Mouse (Mus musculus): ENCODE data around the gene Rbm7. TPM values are rescaled to one million over a fixed set of nuclear protein-coding genes. Genes with fewer than 3 reads are reported as not detected.
"Not testable (repeated sequence)": the region's sequence is repeated elsewhere in the genome, so short reads cannot be mapped to it uniquely, and the experiment has no call there.

Rbm7 gene
- 124 and 126 TPM in 2 replicates for polyA plus RNA-seq (2014; fragmentation: Nextera tagmentation; extraction: Ambion mirVana)

DNA sequence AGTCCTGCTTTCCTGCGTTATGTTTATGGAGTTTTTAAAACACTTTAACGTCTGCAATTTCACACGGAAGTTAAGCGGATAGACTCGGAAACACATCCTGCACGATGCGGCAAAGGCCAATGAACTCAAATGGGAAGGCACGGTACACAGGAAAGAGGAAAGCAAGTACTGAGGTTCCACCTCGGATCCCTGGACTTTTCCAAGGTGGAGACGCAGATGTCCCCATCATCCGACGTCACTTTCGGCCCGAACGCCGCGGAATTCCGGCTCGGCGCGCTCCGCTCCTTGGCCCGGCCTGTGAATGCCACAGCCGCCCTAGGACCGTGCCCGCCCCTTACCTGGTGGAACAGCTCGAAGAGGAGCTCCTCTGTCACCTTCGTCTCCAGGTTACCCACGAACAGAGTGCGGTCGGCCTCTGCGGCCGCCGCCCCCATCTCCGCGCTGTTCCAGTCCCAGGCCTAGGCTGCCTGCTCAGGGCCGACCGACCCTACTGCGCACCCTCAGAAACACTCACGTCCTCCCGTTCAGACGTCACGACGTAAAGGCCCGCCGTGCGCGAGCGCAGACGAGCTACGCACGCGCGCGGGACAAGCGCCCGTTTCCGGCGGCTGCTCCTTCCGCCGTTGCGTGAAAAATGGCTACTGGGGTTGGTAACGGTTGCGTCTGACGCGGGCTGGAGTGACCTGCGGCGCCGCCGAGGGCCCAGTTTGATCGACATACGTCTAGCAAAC is at the start of gene Rbm7, which contains the start of gene Gm5617:
Rbm7 (minus strand) TSS at position 483 of the 731 bp plus-strand sequence.
Gm5617 (plus strand) TSS at position 626 of the 731 bp plus-strand sequence.
- Histone ChIP-seq H3K4me3 (ENCODE audit: low read depth, low read length) (peak within 1 kb of the TSS; percentile 78), H3K9ac (ENCODE audit: low read length) (peak within 1 kb of the TSS; percentile 94), H3K9me3 (ENCODE audit: control insufficient read depth, low read length) (no peaks in the 10 kb centered on the region), H3K36me3 (ENCODE audit: control insufficient read depth, insufficient read depth, low read length) (peaks cover 13% of the 10 kb centered on the region), H3K4me1 (ENCODE audit: control insufficient read depth, insufficient read depth, low read length) (no peaks in the 10 kb centered on the region), H3K27me3 (ENCODE audit: control insufficient read depth, insufficient read depth, low read length) (no peaks in the 10 kb centered on the region), H3K27ac (replicated peaks; ENCODE audit: low read depth, low read length) (peak within 1 kb of the TSS; percentile 55; the same call in 1 of the 2 replicates), H3K4me2 (ENCODE audit: low read depth, severe bottlenecking) (peak within 1 kb of the TSS; percentile 83)
- WGBS, result under 1% methylated on average over 71 of the region's 72 CpGs
- DNase-seq (ENCODE audit: low spot score), result peak; percentile 95
- ATAC-seq (ENCODE audit: insufficient number of reproducible peaks, low FRiP score, low TSS enrichment, low read depth), result peak; percentile 96

DNA sequence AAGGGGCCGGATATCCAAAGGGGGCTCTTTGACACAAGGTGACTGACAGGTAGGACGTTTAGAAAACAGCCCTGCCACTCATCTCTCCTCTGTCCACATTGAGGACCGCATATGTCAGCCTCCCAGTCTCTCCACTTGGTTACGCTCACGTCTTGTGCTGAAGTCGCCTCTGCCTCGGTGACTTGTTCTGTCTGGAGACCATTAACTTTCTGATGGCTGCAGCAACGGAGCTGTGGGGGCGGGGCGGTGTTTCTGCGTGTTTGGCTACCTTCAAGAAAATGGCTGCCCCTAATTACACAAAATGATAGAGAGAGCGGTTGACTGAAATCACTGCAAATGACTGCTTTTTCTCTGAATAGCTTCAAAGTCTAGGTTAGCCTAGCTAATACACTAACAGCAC is 43.6 kb upstream of the Rbm7 start:
- peak overlapping the region; percentile 44 for H3K4me2 ChIP-seq (ENCODE audit: low read depth, severe bottlenecking)
- no peak overlapping the region for H3K27ac ChIP-seq (replicated peaks; ENCODE audit: low read depth, low read length)
- no peak overlapping the region for H3K4me3 ChIP-seq (ENCODE audit: low read depth, low read length)
- H3K9me3 ChIP-seq (ENCODE audit: control insufficient read depth, low read length), result 0 out of 2 replicates have a peak, but pooled peaks cover 2% of the 10 kb centered on the region
- DNase-seq (ENCODE audit: low spot score) (peak; percentile 73), ATAC-seq (ENCODE audit: insufficient number of reproducible peaks, low FRiP score, low TSS enrichment, low read depth) (no peak)
- 11% methylated on average over 12 of the region's 12 CpGs for WGBS
- H3K4me1 ChIP-seq (ENCODE audit: control insufficient read depth, insufficient read depth, low read length), result peaks cover 2% of the 10 kb centered on the region; the same call in 1 of the 2 replicates
- H3K9ac ChIP-seq (ENCODE audit: low read length), result no peak overlapping the region
- H3K27me3 ChIP-seq (ENCODE audit: control insufficient read depth, insufficient read depth, low read length), result no peaks in the 10 kb centered on the region
- no peaks in the 10 kb centered on the region for H3K36me3 ChIP-seq (ENCODE audit: control insufficient read depth, insufficient read depth, low read length)

DNA sequence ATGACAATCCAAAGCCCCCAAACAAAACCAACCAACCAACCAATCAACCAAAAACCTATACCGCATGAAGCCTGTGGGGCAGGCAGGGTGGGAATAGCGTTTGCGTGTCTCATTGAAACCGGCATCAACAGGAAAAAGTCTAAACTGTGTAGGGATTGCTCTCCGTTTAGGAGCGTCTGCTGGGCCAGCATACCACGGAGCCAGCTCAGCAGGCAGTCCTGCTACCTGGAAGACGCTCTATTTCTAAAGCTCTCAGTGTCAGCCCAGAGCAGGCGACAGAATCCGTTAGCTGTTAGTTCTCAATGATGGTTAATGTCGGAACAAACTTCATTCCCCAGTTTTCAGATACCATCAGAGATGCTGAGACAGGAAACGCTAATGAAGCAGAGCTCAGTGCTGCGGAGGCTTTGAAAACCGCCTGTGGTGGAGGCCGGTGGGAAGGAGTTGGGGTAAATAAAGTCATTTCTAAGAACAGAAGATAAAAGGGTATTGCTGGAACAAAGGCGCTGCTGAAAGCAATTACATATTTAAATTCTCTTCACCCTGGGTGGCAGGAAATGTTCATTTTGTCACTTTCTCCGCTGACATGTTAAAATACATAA is 43.0 kb upstream of the Rbm7 start:
- Histone ChIP-seq H3K9me3 (ENCODE audit: control insufficient read depth, low read length) (0 out of 2 replicates have a peak, but pooled peaks cover 2% of the 10 kb centered on the region), H3K27me3 (ENCODE audit: control insufficient read depth, insufficient read depth, low read length) (no peaks in the 10 kb centered on the region), H3K36me3 (ENCODE audit: control insufficient read depth, insufficient read depth, low read length) (no peaks in the 10 kb centered on the region), H3K9ac (ENCODE audit: low read length) (0 out of 2 replicates have a peak overlapping the region, but pooled peaks have one; percentile 0), H3K4me2 (ENCODE audit: low read depth, severe bottlenecking) (peak overlapping the region; percentile 44), H3K4me1 (ENCODE audit: control insufficient read depth, insufficient read depth, low read length) (peaks cover 2% of the 10 kb centered on the region; the same call in 1 of the 2 replicates), H3K4me3 (ENCODE audit: low read depth, low read length) (peak overlapping the region; percentile 6; the same call in 1 of the 2 replicates), H3K27ac (replicated peaks; ENCODE audit: low read depth, low read length) (no peak overlapping the region)
- no peak for ATAC-seq (ENCODE audit: insufficient number of reproducible peaks, low FRiP score, low TSS enrichment, low read depth)
- 3% methylated on average over 17 of the region's 17 CpGs for WGBS
- peak; percentile 45 for DNase-seq (ENCODE audit: low spot score)

DNA sequence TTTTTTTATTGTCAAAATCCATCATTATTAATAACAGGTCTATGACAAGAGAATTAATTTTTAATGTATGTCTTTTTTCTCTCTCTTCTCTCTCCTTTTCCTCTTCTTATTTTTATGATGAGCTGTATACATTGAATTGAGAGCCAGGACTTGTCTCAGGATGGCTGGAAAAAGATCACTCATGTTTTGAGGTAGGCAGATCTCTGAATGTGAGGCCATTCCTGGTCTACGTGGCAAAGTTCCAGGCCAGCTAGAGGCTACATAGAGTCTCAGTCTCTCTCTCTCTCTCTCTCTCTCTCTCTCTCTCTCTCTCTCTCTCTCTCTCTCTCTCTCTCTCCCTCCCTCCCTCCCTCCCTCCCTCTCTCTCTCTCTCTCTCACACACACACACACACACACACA is 42.5 kb upstream of the Rbm7 start:
- ATAC-seq (ENCODE audit: insufficient number of reproducible peaks, low FRiP score, low TSS enrichment, low read depth); H3K9ac ChIP-seq (ENCODE audit: low read length); H3K27me3 ChIP-seq (ENCODE audit: control insufficient read depth, insufficient read depth, low read length); H3K9me3 ChIP-seq (ENCODE audit: control insufficient read depth, low read length); H3K36me3 ChIP-seq (ENCODE audit: control insufficient read depth, insufficient read depth, low read length); H3K4me2 ChIP-seq (ENCODE audit: low read depth, severe bottlenecking); H3K4me1 ChIP-seq (ENCODE audit: control insufficient read depth, insufficient read depth, low read length); H3K4me3 ChIP-seq (ENCODE audit: low read depth, low read length); DNase-seq (ENCODE audit: low spot score); H3K27ac ChIP-seq (replicated peaks; ENCODE audit: low read depth, low read length): not testable (repeated sequence)
- 45% methylated on average over 1 of the region's 1 CpGs for WGBS

DNA sequence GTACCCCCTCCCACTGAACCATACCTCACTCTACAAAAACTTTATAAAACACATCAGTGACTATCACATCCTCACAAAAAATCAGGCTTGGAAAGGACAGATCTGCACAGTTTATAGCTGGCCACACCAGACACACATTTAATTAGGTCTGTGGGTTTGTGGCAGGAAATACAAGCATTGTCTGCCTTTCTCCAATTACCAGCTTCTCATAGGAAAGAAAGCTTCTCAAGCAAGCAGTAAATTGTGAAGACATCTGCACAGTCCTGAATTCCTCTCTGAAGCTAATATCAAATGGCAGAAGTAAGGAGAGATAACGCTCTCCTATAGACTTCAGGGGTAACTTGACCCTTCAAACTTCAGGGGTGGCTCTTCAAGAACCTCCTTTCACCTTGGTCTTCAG is 41.3 kb upstream of the Rbm7 start:
- H3K4me1 ChIP-seq (ENCODE audit: control insufficient read depth, insufficient read depth, low read length), result peaks cover 2% of the 10 kb centered on the region; the same call in 1 of the 2 replicates
- H3K9me3 ChIP-seq (ENCODE audit: control insufficient read depth, low read length), result no peaks in the 10 kb centered on the region
- H3K4me2 ChIP-seq (ENCODE audit: low read depth, severe bottlenecking), result no peak overlapping the region
- no peak overlapping the region for H3K9ac ChIP-seq (ENCODE audit: low read length)
- ATAC-seq (ENCODE audit: insufficient number of reproducible peaks, low FRiP score, low TSS enrichment, low read depth) (no peak), DNase-seq (ENCODE audit: low spot score) (no peak)
- WGBS, result 59% methylated on average over 1 of the region's 1 CpGs
- no peaks in the 10 kb centered on the region for H3K27me3 ChIP-seq (ENCODE audit: control insufficient read depth, insufficient read depth, low read length)
- no peak overlapping the region for H3K4me3 ChIP-seq (ENCODE audit: low read depth, low read length)
- no peak overlapping the region; the same call in 1 of the 2 replicates for H3K27ac ChIP-seq (replicated peaks; ENCODE audit: low read depth, low read length)
- H3K36me3 ChIP-seq (ENCODE audit: control insufficient read depth, insufficient read depth, low read length), result no peaks in the 10 kb centered on the region

DNA sequence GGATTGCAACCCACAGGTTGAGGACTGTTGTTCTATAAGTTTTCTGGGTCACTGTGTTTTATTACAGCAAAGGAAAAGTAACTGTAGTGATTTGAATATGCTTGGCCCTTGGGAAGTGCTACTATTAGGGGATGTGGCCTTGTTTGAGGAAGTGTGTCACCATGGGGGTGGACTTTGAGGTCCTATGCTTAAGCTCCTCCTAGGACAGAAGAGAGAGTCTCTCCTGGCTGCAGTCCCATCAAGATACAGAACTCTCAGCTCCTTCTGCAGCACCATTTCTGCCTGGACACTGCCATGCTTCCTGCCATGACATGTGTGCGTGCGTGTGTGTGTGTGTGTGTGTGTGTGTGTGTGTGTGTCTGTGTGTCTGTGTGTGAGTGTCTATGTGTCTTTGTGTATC is 37.6 kb upstream of the Rbm7 start:
- H3K27me3 ChIP-seq (ENCODE audit: control insufficient read depth, insufficient read depth, low read length), result no peaks in the 10 kb centered on the region
- 100% methylated on average over 2 of the region's 2 CpGs for WGBS
- no peak for DNase-seq (ENCODE audit: low spot score)

DNA sequence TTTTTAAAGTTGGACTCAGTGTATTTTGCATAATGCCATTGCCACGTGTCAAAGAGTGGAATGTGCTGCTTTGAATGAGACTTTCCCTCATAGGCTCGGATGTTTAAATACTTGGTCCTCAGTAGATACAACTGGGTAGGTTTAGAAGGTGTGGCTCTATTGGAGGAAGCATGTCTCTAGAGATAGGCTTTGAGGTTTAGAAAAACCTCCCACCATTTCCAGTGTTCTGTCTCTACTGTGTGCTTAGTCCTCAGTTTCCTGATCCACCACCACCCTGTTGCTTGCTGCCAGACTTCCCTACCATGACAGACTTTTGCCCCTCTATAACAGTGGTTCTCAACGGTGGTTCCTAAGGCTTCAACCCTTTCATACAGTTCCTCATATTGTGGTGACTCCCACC is 37.1 kb upstream of the Rbm7 start:
- no peak overlapping the region for H3K4me3 ChIP-seq (ENCODE audit: low read depth, low read length)
- WGBS, result 82% methylated on average over 3 of the region's 3 CpGs
- no peaks in the 10 kb centered on the region for H3K9me3 ChIP-seq (ENCODE audit: control insufficient read depth, low read length)
- no peak overlapping the region for H3K4me2 ChIP-seq (ENCODE audit: low read depth, severe bottlenecking)
- H3K9ac ChIP-seq (ENCODE audit: low read length), result no peak overlapping the region
- DNase-seq (ENCODE audit: low spot score) (no peak), ATAC-seq (ENCODE audit: insufficient number of reproducible peaks, low FRiP score, low TSS enrichment, low read depth) (no peak)
- no peaks in the 10 kb centered on the region for H3K4me1 ChIP-seq (ENCODE audit: control insufficient read depth, insufficient read depth, low read length)
- H3K27me3 ChIP-seq (ENCODE audit: control insufficient read depth, insufficient read depth, low read length), result no peaks in the 10 kb centered on the region
- no peak overlapping the region for H3K27ac ChIP-seq (replicated peaks; ENCODE audit: low read depth, low read length)
- no peaks in the 10 kb centered on the region for H3K36me3 ChIP-seq (ENCODE audit: control insufficient read depth, insufficient read depth, low read length)

More for the DNA sequence above, 37.6 kb upstream of the Rbm7 start:
- H3K27ac ChIP-seq (replicated peaks; ENCODE audit: low read depth, low read length), result no peak overlapping the region
- H3K4me2 ChIP-seq (ENCODE audit: low read depth, severe bottlenecking), result no peak overlapping the region
- no peak for ATAC-seq (ENCODE audit: insufficient number of reproducible peaks, low FRiP score, low TSS enrichment, low read depth)
- H3K9me3 ChIP-seq (ENCODE audit: control insufficient read depth, low read length), result no peaks in the 10 kb centered on the region
- no peak overlapping the region for H3K4me3 ChIP-seq (ENCODE audit: low read depth, low read length)
- no peaks in the 10 kb centered on the region for H3K36me3 ChIP-seq (ENCODE audit: control insufficient read depth, insufficient read depth, low read length)
- no peaks in the 10 kb centered on the region for H3K4me1 ChIP-seq (ENCODE audit: control insufficient read depth, insufficient read depth, low read length)
- H3K9ac ChIP-seq (ENCODE audit: low read length), result no peak overlapping the region

DNA sequence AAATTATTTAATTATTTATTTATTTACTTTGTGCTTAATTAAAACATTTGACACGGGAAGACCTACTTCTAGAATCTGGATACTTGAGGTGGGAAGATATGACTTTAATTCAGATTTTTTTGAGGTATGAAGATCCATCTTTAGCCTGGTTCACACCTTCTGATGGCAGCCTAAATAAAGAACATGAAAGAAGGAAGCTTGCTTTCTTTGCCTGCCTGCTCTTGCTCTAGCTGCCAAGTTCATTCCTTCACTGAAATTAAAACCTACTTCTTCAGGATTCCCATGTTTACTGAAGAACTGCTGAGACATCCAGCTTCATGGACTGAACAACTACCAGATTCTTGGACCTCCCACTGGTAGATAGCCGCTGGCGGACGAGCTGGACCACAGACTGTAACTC is 36.2 kb upstream of the Rbm7 start:
- Histone ChIP-seq H3K9ac (ENCODE audit: low read length) (no peak overlapping the region), H3K27me3 (ENCODE audit: control insufficient read depth, insufficient read depth, low read length) (no peaks in the 10 kb centered on the region), H3K4me1 (ENCODE audit: control insufficient read depth, insufficient read depth, low read length) (no peaks in the 10 kb centered on the region), H3K27ac (replicated peaks; ENCODE audit: low read depth, low read length) (no peak overlapping the region), H3K4me3 (ENCODE audit: low read depth, low read length) (no peak overlapping the region), H3K36me3 (ENCODE audit: control insufficient read depth, insufficient read depth, low read length) (no peaks in the 10 kb centered on the region), H3K9me3 (ENCODE audit: control insufficient read depth, low read length) (no peaks in the 10 kb centered on the region), H3K4me2 (ENCODE audit: low read depth, severe bottlenecking) (no peak overlapping the region)
- ATAC-seq (ENCODE audit: insufficient number of reproducible peaks, low FRiP score, low TSS enrichment, low read depth) (no peak), DNase-seq (ENCODE audit: low spot score) (no peak)
- 85% methylated on average over 4 of the region's 4 CpGs for WGBS

Data from limb, embryonic 11.5 days (tissue).